Mouse (Mus musculus) common myeloid progenitor, adult 5-6 weeks (primary cell): ENCODE data around the gene Arhgap19. TPM values are rescaled to one million over a fixed set of nuclear protein-coding genes. Genes with fewer than 3 reads are reported as not detected.

Source experiments
- ATAC-seq: replicated peaks from 2 replicates; pipeline ENCODE4 v1.8.0; 2016; ENCODE audit warnings: low read depth, mild to moderate bottlenecking, moderate TSS enrichment, inconsistent platforms; ENCODE audit not compliant: poor library complexity, severe bottlenecking
- total RNA-seq: library from RNA; stranded (forward); fragments of 200-1000, 187-1606 nt; gene quantifications from 2 replicates; pipeline ENCODE4 v1.2.3, GENCODE M21; 2017

The Arhgap19 gene
- total RNA-seq, 1 experiment from 2014 or later, result 36.2 TPM

DNA sequence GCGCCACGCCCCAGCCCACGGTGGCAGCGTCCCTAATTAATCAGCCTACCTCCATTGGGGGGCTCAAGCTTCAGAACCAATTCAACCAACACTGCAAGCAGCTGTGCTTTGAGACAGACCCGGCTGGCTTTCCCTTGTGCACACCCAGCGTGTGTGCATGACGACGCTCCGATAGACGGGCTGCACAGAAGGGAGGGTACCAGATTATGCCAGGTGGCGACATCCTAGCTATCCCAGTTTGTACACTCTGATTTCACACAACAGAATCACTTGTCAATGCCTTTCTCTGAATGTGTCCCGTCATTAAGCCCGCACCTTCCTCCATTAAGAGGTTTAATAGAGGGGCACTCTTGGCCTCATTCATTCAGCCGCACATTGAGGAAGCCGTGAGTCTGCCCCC lies 47.1 kb downstream of the Arhgap19 start:
- ATAC-seq, result no peak

DNA sequence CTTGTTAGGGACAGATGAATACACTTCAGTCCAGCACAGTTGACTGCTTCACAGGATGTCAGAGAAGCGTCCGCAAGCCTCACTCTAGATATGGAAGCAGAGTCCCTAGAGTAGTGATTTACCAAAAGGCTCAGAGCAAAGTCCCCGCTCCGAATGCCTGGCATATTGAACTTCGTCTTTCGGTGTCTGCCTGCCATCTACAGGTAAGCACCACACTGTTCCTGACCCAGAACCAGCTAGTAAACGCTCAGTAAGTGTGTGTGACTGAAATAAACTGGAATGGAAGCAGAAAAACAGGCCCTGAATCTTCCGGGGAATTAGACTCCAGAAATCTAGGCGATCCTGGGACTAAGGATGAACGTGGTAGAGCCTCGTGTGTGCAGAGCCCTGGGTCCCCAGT lies 49.9 kb downstream of the Arhgap19 start:
- ATAC-seq, result no peak

DNA sequence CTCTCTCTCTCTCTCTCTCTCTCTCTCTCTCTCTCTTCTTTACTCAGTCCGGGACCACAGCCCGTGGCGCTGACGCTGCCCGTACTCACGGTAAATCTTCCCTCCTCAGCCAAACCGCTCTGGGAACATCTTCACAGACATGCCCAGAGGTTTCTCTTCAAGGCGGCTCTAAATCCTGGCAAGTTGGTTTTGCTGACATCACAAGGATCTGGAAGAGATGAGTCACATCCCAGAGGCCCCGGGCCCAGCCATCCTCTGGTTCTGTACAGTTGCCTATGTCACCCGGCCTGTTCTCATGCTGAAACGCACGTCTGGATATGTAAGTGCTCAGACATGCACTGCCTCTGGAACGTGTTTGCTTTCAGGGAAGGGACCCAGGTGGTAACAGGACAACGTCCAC lies 54.4 kb downstream of the Arhgap19 start:
- no peak for ATAC-seq

DNA sequence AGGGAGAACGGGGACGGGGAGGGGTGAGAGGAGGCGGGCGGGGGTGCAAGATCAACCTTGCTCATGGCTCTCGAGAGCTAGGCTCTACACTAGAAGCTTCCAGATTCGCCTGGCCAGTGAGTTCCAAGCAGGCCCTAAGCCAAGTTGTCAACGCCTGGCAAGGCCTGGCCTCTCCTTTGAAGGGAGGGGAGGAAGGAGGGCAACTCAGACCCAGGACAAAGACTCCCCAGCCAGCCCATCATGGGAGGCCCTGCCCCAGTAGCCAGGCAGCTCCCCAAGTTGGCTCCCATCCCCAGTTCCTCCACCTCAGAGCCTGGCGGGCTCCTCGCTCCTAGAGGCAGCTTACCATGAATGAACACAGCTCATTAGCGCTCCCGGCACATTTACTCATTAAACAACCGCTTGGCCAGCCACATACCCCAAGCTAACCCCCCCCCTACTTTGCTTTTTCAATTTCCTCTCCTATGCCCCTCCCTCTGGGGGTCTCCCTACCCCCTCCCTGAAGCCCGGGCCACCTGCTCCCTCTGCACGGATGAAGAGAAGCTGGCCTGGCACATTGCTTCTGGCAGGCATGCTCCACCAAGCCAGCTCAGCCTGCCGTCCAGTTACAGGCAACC lies 55.8 kb downstream of the Arhgap19 start:
- no peak for ATAC-seq

GRCm38 (mm10) chr19:41743396-41743795 lies 58.5 kb downstream of the Arhgap19 start, which contains the start of gene Slit1:
Slit1 (minus strand) TSS chr19:41743665.
- ATAC-seq, result no peak

DNA sequence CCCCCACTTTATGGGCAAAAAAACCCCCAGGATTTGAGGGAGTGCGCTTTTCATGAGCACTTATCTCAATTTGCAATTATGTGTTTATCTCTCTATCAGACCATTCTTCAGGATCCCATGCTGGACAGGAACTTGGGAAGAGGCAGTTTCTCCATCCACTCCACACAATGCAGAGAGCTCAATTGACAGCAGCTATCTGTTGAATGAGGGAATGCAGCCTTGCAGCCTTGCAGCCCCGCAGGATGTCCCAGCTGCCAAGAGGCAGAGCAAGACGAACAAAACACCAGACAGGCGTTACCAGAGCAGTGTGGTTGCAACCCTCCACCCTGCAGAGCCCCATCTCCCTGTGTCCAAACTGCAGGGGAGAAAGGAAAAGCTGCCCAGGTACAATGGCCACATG lies 63.0 kb downstream of the Arhgap19 start:
- ATAC-seq, result no peak

DNA sequence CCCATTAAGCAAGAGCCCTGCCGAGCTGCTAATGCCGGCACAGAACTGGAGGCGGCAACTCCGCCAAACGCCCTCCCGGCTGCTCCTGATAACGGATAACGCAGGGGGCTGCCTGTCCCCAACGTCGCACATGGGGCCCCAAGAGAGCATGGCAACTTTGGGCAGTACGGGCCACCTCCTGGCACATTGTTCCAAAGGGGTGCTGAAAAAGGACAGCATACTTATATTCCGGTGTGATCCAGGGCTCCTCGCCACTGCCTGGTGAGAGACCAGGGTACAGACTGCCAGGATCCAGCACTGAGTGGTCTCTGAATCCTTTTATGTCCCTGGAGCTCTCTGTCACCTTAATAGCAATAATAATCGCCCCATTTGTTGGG lies 63.4 kb downstream of the Arhgap19 start:
- ATAC-seq, result no peak

DNA sequence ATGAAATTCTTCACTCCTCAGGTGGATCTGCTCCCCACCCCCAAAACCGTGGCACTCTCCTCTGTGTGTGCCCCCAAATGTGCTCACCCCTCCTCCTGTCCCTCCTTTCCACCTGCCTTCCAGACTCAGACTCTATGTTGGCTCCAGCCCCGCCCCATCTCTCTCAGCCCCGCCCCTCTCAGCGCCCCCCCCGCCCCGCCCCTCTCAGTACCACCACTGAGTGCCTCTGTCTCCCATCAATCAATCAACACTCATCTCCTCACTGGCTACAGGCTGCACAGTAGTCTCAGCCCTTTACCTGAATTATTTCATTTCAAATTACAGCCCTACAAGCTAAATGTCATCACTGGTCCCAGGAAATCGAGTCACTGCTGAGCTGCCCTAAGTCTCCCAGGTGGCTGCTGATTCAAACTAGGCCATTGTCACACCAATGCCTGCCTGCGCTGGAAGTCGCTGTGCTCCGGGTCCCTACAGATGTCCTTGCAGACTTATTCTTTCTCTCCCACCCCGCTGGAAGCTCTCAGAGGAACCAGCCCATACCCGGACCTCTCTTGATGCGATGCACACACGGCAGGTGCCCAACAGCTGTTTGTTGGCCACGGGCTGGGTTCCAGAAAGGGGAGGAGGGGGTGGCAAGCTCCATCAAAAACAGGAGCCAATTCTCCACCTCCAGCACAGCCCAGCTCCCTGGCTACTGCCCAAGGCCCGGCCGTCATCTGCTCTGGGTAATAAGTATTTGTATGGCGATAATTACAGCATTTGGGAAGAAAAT lies 64.0 kb downstream of the Arhgap19 start:
- ATAC-seq, result no peak

GRCm38 (mm10) chr19:41734685-41735084 lies 67.2 kb downstream of the Arhgap19 start:
- no peak; the same call in 1 of the 2 replicates for ATAC-seq

DNA sequence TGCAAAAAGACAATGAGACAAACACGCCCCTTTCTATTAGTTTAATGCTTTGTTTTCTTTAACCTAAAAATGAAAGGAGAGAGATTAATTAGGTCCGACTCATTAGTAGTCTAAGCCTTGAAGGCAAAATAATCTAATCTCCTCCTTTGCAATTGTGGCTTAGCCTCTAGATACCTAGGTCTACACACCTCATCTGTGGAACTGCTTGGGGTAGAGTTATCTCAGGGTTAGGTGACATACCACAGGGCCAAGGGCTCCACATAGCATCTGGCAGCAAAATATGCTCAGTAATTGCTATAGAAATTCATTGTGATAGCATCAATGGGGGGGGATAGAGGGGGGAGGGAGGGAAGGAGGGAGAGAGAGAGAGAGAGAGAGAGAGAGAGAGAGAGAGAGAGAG lies 76.4 kb downstream of the Arhgap19 start:
- ATAC-seq, result no peak

GRCm38 (mm10) chr19:41724831-41725470 lies 76.9 kb downstream of the Arhgap19 start:
- ATAC-seq, result no peak

DNA sequence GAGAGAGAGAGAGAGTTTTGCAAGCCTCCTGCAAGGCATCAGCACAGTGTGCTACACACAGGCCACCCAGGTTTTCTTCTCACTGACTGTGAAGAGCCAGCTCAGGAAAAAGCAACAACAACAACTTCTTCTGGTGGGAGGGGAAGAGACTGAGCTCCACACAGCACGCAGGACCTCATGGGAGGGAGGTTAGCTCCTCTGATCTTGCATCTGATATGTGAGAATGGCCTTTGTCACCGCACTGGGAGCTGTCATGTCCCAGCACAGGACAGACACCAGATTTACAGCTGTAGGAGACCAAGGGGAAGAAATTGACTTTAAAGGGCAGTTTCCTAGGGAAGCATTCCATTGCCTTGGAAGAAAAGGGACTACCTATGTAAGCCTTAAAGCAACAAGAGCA lies 78.5 kb downstream of the Arhgap19 start:
- no peak for ATAC-seq

- no peak for ATAC-seq
Observed at GRCm38 (mm10) chr19:41719436-41719835, 82.4 kb downstream of the Arhgap19 start.

Other genes with a start within 250 kb of the Arhgap19 start
- gene Gm340, start 219.7 kb downstream of the Arhgap19 start, total RNA-seq, result 16.1 and 17.3 TPM in 2 replicates
- gene Slit1, start 58.4 kb downstream of the Arhgap19 start, total RNA-seq, result 0.05 and 0.15 TPM in 2 replicates
- 9.9 and 14.7 TPM in 2 replicates for gene Frat1, start 27.9 kb upstream of the Arhgap19 start, total RNA-seq
- gene Frat2, start 46.1 kb upstream of the Arhgap19 start, total RNA-seq, result 26.8 and 27.4 TPM in 2 replicates
- 20.5 and 23.3 TPM in 2 replicates for gene Rrp12, start 94.1 kb upstream of the Arhgap19 start, total RNA-seq
- 206 and 215 TPM in 2 replicates for gene Pgam1, start 109.9 kb upstream of the Arhgap19 start, total RNA-seq
- gene Exosc1, start 131.4 kb upstream of the Arhgap19 start, total RNA-seq, result 77.8 and 81.5 TPM in 2 replicates
- gene Zdhhc16, start 131.4 kb upstream of the Arhgap19 start, total RNA-seq, result 21.9 and 41.6 TPM in 2 replicates
- gene Mms19, start 179.1 kb upstream of the Arhgap19 start, total RNA-seq, result 13.5 and 34.9 TPM in 2 replicates
- gene Ubtd1, start 179.7 kb upstream of the Arhgap19 start, total RNA-seq, result 3.6 and 4.1 TPM in 2 replicates
- not detected in 2 replicates for gene Ankrd2, start 234.0 kb upstream of the Arhgap19 start, total RNA-seq
- gene Hoga1, start 243.6 kb upstream of the Arhgap19 start, total RNA-seq, result not detected in 2 replicates